Mouse (Mus musculus): ENCODE data around the gene Klhl32. TPM values are rescaled to one million over a fixed set of nuclear protein-coding genes. Genes with fewer than 3 reads are reported as not detected.

Gene Klhl32
- polyA plus RNA-seq, 1 experiment from 2014 or later = 12.0 TPM

DNA sequence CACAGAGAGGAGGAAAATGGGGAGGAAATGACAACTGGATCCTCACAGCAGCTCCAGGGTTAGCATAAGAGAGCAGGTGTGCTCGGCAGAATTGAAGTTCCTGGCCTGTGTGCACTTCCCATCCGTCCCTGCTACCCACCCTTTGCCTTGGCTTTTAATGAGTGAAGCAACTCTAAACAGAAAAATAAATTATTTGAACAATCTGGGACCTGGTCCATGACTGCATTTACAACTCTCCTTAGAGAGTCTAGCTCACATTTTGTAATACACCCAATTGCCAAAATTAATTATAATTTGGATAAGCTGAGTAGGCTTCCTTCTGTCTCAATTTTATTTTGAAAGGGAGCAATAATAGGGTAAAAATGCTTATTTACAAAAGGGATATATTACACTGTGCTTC is 49.6 kb downstream of the Klhl32 start:
- H3K4me3 ChIP-seq (ENCODE audit: low read depth, low read length) = no peak overlapping the region
- no peaks in the 10 kb centered on the region for H3K36me3 ChIP-seq (ENCODE audit: control insufficient read depth, insufficient read depth, low read length)
- H3K9me3 ChIP-seq (replicated peaks; ENCODE audit: control insufficient read depth, low read length) = no peaks in the 10 kb centered on the region
- no peaks in the 10 kb centered on the region for H3K27me3 ChIP-seq (replicated peaks; ENCODE audit: control insufficient read depth, insufficient read depth, low read length)
- H3K4me1 ChIP-seq (ENCODE audit: control insufficient read depth, insufficient read depth, low read length) = no peaks in the 10 kb centered on the region; the same call in 1 of the 2 replicates
- ATAC-seq (no peak), DNase-seq (ENCODE audit: low spot score) (no peak)
- H3K9ac ChIP-seq (ENCODE audit: low read length) = no peak overlapping the region
- no peak overlapping the region for H3K27ac ChIP-seq (ENCODE audit: low read depth, low read length)
- H3K4me2 ChIP-seq (ENCODE audit: low read length) = no peak overlapping the region
- 61% methylated on average over 2 of the region's 2 CpGs for WGBS

GRCm38 (mm10) chr4:24800345-24800936 is 50.5 kb downstream of the Klhl32 start:
- no peaks in the 10 kb centered on the region for H3K27me3 ChIP-seq (replicated peaks; ENCODE audit: control insufficient read depth, insufficient read depth, low read length)
- DNase-seq (ENCODE audit: low spot score) (no peak), ATAC-seq (no peak)
- no peak overlapping the region for H3K4me3 ChIP-seq (ENCODE audit: low read depth, low read length)
- no peak overlapping the region for H3K9ac ChIP-seq (ENCODE audit: low read length)
- no peaks in the 10 kb centered on the region for H3K36me3 ChIP-seq (ENCODE audit: control insufficient read depth, insufficient read depth, low read length)
- no peak overlapping the region for H3K27ac ChIP-seq (ENCODE audit: low read depth, low read length)
- H3K9me3 ChIP-seq (replicated peaks; ENCODE audit: control insufficient read depth, low read length) = no peaks in the 10 kb centered on the region
- no peak overlapping the region for H3K4me2 ChIP-seq (ENCODE audit: low read length)
- H3K4me1 ChIP-seq (ENCODE audit: control insufficient read depth, insufficient read depth, low read length) = no peaks in the 10 kb centered on the region; the same call in 1 of the 2 replicates
- WGBS = 90% methylated on average over 9 of the region's 9 CpGs

DNA sequence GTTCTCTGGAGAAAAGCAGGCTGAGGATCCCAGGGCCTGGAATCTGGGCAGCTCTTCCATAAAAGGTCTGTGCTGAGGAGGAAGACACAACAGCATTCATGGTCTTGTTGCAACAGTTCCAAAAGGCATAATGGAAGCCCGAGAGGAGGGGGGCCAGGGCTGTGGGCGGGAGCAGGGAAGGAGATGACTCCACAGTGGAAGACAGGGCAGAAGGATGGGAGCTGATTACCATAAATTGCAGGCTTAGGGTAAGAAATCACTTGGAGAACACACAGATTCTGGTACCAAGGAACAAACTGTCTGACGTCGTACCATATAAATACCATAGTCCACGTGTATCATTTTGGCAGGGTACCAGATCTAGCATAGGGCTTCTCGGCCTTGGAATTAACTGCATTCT is 51.9 kb downstream of the Klhl32 start:
- Histone ChIP-seq H3K4me3 (ENCODE audit: low read depth, low read length) (no peak overlapping the region), H3K27me3 (replicated peaks; ENCODE audit: control insufficient read depth, insufficient read depth, low read length) (no peaks in the 10 kb centered on the region), H3K4me2 (ENCODE audit: low read length) (no peak overlapping the region), H3K27ac (ENCODE audit: low read depth, low read length) (no peak overlapping the region), H3K4me1 (ENCODE audit: control insufficient read depth, insufficient read depth, low read length) (no peaks in the 10 kb centered on the region; the same call in none of the 2 replicates), H3K36me3 (ENCODE audit: control insufficient read depth, insufficient read depth, low read length) (no peaks in the 10 kb centered on the region), H3K9ac (ENCODE audit: low read length) (no peak overlapping the region), H3K9me3 (replicated peaks; ENCODE audit: control insufficient read depth, low read length) (no peaks in the 10 kb centered on the region)
- DNase-seq (ENCODE audit: low spot score) (no peak), ATAC-seq (no peak)
- WGBS = 86% methylated on average over 6 of the region's 6 CpGs

- ATAC-seq = no peak
Measured at GRCm38 (mm10) chr4:24797868-24798267, 53.1 kb downstream of the Klhl32 start.

DNA sequence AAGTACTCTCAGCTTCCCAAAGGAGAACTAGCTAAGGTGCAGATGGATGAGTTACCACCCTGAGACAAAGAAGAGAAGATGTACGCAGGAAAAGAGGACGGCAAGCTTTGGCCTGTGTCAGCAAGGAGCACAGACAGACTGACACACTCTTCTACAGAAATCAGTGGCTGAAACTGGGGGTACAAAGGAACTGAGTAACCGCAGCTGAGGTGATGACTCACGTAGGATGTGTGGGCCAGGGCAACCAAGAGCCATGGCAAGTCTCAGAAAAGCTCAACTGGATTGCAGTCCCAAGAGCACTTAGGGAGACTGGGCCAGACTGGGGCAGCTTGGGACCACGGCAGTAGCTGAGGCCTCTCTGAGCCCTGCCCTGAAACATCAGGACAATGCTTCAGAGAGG is 53.6 kb downstream of the Klhl32 start:
- no peak overlapping the region for H3K9ac ChIP-seq (ENCODE audit: low read length)
- H3K27me3 ChIP-seq (replicated peaks; ENCODE audit: control insufficient read depth, insufficient read depth, low read length) = no peaks in the 10 kb centered on the region
- no peak overlapping the region for H3K4me2 ChIP-seq (ENCODE audit: low read length)
- no peaks in the 10 kb centered on the region for H3K36me3 ChIP-seq (ENCODE audit: control insufficient read depth, insufficient read depth, low read length)
- H3K4me1 ChIP-seq (ENCODE audit: control insufficient read depth, insufficient read depth, low read length) = peaks cover 7% of the 10 kb centered on the region
- DNase-seq (ENCODE audit: low spot score) = no peak
- no peak overlapping the region for H3K27ac ChIP-seq (ENCODE audit: low read depth, low read length)
- ATAC-seq = no peak
- WGBS = 85% methylated on average over 5 of the region's 5 CpGs
- H3K9me3 ChIP-seq (replicated peaks; ENCODE audit: control insufficient read depth, low read length) = no peaks in the 10 kb centered on the region
- H3K4me3 ChIP-seq (ENCODE audit: low read depth, low read length) = no peak overlapping the region

More at GRCm38 (mm10) chr4:24797868-24798267, 53.1 kb downstream of the Klhl32 start:
- WGBS = 76% methylated on average over 3 of the region's 3 CpGs
- Histone ChIP-seq H3K4me2 (ENCODE audit: low read length) (no peak overlapping the region), H3K4me3 (ENCODE audit: low read depth, low read length) (no peak overlapping the region), H3K36me3 (ENCODE audit: control insufficient read depth, insufficient read depth, low read length) (no peaks in the 10 kb centered on the region), H3K27me3 (replicated peaks; ENCODE audit: control insufficient read depth, insufficient read depth, low read length) (no peaks in the 10 kb centered on the region), H3K9ac (ENCODE audit: low read length) (no peak overlapping the region), H3K4me1 (ENCODE audit: control insufficient read depth, insufficient read depth, low read length) (peaks cover 6% of the 10 kb centered on the region), H3K9me3 (replicated peaks; ENCODE audit: control insufficient read depth, low read length) (no peaks in the 10 kb centered on the region), H3K27ac (ENCODE audit: low read depth, low read length) (no peak overlapping the region)
- DNase-seq (ENCODE audit: low spot score) = no peak

DNA sequence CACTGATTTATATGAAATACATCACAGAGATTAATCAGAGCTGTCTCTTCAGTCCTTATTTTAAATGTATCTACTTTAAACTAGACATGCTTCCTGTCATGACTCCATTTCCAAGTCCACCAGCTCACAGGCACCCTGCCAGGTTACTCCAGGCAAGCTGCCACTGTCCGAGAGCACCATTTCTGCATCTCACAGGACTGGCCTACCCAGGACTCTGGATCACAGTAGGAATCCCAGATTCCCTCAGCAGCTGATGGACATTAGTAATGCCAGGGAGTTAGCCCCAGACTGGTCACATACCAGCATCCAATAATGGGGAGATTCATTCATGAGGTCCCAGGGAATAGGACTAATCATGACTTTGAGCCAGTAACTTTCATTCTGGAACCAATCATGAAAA is 54.7 kb downstream of the Klhl32 start:
- H3K4me3 ChIP-seq (ENCODE audit: low read depth, low read length) = no peak overlapping the region
- no peak overlapping the region for H3K4me2 ChIP-seq (ENCODE audit: low read length)
- peaks cover 7% of the 10 kb centered on the region for H3K4me1 ChIP-seq (ENCODE audit: control insufficient read depth, insufficient read depth, low read length)
- no peaks in the 10 kb centered on the region for H3K27me3 ChIP-seq (replicated peaks; ENCODE audit: control insufficient read depth, insufficient read depth, low read length)
- H3K27ac ChIP-seq (ENCODE audit: low read depth, low read length) = no peak overlapping the region
- no peak for ATAC-seq
- peak; percentile 8 for DNase-seq (ENCODE audit: low spot score)
- no peaks in the 10 kb centered on the region for H3K36me3 ChIP-seq (ENCODE audit: control insufficient read depth, insufficient read depth, low read length)
- no peaks in the 10 kb centered on the region for H3K9me3 ChIP-seq (replicated peaks; ENCODE audit: control insufficient read depth, low read length)
- 41% methylated on average over 1 of the region's 1 CpGs for WGBS
- no peak overlapping the region for H3K9ac ChIP-seq (ENCODE audit: low read length)

GRCm38 (mm10) chr4:24795180-24795579 is 55.7 kb downstream of the Klhl32 start:
- Histone ChIP-seq H3K27me3 (replicated peaks; ENCODE audit: control insufficient read depth, insufficient read depth, low read length) (no peaks in the 10 kb centered on the region), H3K4me2 (ENCODE audit: low read length) (no peak overlapping the region), H3K4me1 (ENCODE audit: control insufficient read depth, insufficient read depth, low read length) (peaks cover 7% of the 10 kb centered on the region; the same call in 1 of the 2 replicates), H3K4me3 (ENCODE audit: low read depth, low read length) (no peak overlapping the region), H3K36me3 (ENCODE audit: control insufficient read depth, insufficient read depth, low read length) (no peaks in the 10 kb centered on the region), H3K9me3 (replicated peaks; ENCODE audit: control insufficient read depth, low read length) (no peaks in the 10 kb centered on the region), H3K27ac (ENCODE audit: low read depth, low read length) (no peak overlapping the region), H3K9ac (ENCODE audit: low read length) (no peak overlapping the region)
- ATAC-seq = peak; percentile 44; the same call in 1 of the 2 replicates
- peak; percentile 45 for DNase-seq (ENCODE audit: low spot score)
- WGBS = 71% methylated on average over 2 of the region's 2 CpGs

GRCm38 (mm10) chr4:24793726-24794345 is 57.1 kb downstream of the Klhl32 start:
- H3K4me1 ChIP-seq (ENCODE audit: control insufficient read depth, insufficient read depth, low read length) = peaks cover 7% of the 10 kb centered on the region; the same call in 1 of the 2 replicates
- H3K27me3 ChIP-seq (replicated peaks; ENCODE audit: control insufficient read depth, insufficient read depth, low read length) = no peaks in the 10 kb centered on the region
- no peak overlapping the region for H3K9ac ChIP-seq (ENCODE audit: low read length)
- H3K4me3 ChIP-seq (ENCODE audit: low read depth, low read length) = no peak overlapping the region
- no peak overlapping the region for H3K27ac ChIP-seq (ENCODE audit: low read depth, low read length)
- no peaks in the 10 kb centered on the region for H3K9me3 ChIP-seq (replicated peaks; ENCODE audit: control insufficient read depth, low read length)
- no peaks in the 10 kb centered on the region for H3K36me3 ChIP-seq (ENCODE audit: control insufficient read depth, insufficient read depth, low read length)
- H3K4me2 ChIP-seq (ENCODE audit: low read length) = no peak overlapping the region
- 7% methylated on average over 7 of the region's 7 CpGs for WGBS
- peak; percentile 37 for DNase-seq (ENCODE audit: low spot score)
- peak; percentile 26; the same call in 1 of the 2 replicates for ATAC-seq

DNA sequence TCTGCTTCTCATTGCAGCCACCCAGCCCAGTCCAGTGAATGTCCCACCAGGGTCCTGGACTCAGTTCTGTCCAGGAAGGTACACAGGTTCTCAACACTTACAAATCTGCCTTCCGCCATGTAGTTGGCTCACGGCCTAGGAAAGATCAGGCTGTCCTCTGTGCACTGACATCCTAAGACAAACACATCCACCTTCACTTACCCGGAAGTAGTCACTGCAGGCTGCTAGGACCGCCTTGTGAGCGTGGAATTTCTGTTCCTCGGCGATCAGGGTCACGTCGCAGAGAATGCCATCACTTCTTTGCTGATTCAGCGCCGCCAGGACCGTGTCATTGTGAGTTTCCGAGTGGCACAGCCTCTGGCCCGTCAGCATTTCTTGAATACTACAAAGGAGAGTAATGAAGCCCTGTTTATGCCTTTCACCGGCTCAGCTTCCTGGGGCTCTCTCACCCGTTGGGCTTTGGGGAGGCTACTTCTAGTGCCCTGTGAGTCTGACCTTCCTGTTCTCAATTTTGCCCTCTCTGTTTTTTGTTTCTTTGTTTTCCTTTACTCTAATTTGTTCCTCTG is 58.4 kb downstream of the Klhl32 start:
- Histone ChIP-seq H3K36me3 (ENCODE audit: control insufficient read depth, insufficient read depth, low read length) (no peaks in the 10 kb centered on the region), H3K4me2 (ENCODE audit: low read length) (peak overlapping the region; percentile 23), H3K4me3 (ENCODE audit: low read depth, low read length) (no peak overlapping the region), H3K9ac (ENCODE audit: low read length) (no peak overlapping the region), H3K27me3 (replicated peaks; ENCODE audit: control insufficient read depth, insufficient read depth, low read length) (no peaks in the 10 kb centered on the region), H3K4me1 (ENCODE audit: control insufficient read depth, insufficient read depth, low read length) (peaks cover 7% of the 10 kb centered on the region; the same call in 1 of the 2 replicates), H3K27ac (ENCODE audit: low read depth, low read length) (no peak overlapping the region), H3K9me3 (replicated peaks; ENCODE audit: control insufficient read depth, low read length) (no peaks in the 10 kb centered on the region)
- DNase-seq (ENCODE audit: low spot score) (peak; percentile 4), ATAC-seq (peak; percentile 37; the same call in 1 of the 2 replicates)
- 15% methylated on average over 16 of the region's 16 CpGs for WGBS
